Mouse (Mus musculus) thymus, adult 18-20 months (tissue): Measurements from ENCODE around the gene Blzf1.

Experiments used
- DNase-seq, 2 experiments: peaks; one replicate each; pipeline ENCODE4 v3.0.0; 2022; ENCODE audit warnings: mixed read lengths in 2 of 2

The Blzf1 gene

DNA sequence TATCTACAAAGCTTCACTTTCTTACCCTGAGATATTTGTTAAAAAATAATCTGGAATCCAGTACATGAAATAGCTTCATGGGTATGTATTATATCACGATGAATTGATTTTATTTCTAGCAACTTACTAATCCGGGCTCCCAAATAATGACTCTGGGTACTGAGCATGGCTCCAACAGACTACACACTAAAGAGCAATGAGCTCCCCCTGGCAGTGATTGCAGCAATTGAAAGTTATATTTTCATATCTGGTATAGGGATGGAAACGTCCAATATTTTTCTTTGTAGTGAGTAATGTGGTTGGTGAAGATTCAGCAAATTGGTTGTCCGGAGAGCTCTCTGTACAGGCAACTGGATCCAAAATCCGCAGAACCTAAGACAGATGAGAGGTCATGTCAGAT is 15.2 kb downstream of the Blzf1 start:
- DNase-seq, result no peak

DNA sequence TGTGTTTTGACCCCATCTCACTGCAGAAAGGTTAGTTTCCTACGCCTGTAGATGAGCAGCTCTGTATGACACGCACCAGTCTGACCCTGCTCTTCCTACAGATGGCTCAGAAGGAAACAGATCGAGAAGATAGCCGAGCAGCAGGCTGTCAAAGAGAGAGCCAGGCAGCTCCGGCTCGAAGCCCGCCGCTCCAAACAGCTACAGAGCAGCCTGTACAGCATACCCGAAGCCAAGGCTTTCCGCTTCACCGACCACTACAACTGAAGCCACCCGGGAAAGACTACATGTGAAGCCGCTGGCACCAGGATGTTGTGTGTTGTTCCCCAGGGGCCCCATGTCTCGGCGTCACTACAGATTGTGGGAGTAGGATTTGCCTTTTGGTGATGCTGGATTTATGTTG is 19.9 kb downstream of the Blzf1 start:
- no peak for DNase-seq

DNA sequence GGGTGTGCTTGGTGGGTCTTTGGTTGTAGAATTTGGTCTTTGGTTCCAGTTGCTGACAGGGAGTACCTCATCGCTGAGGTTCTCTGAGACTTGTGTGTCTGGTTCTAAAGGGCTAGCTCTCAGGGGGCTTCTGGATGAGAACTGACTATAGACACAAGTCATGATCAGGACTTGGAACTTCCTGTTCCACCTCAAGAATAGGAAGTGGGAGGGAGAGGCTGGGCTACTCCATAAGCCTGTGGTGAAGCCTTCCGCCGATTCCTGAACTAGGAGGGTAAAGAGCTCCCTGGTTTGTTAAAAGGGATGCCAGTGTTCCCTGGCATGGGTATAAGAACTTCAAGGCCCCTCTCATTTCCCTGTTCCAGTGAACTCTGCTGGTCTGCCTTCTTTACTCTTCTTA is 23.3 kb downstream of the Blzf1 start:
- no peak for DNase-seq

DNA sequence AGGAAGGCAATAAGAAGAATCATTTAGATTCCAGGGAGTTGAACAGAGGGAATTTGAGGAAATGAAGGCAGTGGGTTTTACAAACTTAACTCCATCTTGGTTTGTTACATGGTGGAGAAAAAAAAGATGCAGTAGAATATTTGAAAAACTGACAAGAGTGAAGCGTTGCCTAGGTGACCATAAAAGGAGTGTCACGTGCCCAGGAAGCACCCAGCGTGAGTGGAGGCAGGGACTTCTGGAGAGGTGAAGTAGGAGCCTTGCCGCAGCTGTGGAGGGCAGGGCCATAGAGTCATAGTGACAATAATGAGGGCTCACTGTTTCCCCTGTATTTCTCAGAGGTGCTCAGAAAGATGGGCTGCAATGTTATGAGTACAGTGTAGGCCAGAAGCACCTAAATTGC is 28.0 kb downstream of the Blzf1 start:
- peak; percentile 11 to 31 for DNase-seq

DNA sequence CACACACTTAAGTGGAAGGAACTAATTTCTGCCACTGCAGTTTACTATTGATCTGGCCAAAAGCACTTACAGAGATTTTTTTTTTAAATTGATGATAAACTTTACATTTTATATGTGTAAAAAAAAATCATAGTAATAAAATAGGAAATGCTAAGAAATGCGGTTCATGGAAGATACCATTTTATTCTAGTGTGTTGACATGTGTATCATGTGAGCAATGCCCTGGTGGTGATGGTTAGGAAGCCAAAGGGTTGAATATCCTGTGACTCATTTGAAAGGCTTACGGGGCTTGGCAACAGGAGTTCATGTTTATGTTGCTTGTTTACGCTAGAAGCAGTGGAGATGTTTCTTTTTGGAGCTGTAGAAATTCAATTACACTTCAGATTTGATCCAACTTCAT is 30.7 kb downstream of the Blzf1 start:
- no peak for DNase-seq

DNA sequence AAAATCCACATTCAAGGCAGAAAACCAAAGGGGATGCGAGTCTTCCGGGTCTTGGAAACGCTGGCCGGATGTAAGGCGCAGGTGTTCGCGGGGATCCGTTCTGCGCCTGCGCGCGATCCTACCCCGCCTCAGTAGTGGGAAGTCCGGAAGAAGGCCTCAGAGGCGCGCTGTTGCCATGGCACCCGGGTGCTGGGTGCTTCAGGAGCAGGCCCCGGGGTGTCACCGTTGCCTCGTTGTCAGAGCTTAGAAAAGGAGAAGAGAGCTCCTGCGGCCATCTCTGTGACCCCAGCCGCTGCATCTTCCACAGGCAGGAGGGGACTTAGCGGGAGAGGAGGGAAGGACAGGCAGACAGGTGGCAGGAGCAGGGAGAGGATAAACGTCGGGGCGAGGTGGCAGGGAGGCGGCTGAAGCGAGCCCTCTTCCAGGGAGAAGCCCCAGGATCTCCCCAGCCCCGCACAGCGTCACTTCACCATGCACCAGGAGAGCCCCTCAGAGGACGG is 31.8 kb downstream of the Blzf1 start, which contains the start of gene Ccdc181:
Gene Ccdc181 (plus strand): TSS at position 131 of the 500 bp plus-strand sequence.
- peak; percentile 97 to 98 for DNase-seq

DNA sequence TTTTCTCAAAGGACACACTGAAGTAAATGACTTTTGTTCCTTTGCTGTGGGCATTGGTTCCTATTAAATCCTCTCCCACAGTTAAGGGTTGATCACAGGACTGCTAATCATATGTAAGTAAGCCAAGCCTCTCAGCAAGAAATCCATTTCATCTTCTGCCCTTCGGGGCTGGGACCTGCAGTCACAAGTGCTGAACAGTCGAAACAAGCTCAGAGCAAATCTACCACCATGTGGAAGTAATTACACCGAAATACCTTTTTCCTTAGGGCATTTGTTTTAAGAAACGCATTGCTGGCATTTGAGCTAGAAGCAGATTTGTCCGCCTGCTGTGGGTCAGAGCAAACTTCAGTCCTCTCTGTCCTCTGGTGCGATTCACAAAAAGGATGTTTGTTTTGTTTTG is 33.6 kb downstream of the Blzf1 start:
- no peak for DNase-seq

DNA sequence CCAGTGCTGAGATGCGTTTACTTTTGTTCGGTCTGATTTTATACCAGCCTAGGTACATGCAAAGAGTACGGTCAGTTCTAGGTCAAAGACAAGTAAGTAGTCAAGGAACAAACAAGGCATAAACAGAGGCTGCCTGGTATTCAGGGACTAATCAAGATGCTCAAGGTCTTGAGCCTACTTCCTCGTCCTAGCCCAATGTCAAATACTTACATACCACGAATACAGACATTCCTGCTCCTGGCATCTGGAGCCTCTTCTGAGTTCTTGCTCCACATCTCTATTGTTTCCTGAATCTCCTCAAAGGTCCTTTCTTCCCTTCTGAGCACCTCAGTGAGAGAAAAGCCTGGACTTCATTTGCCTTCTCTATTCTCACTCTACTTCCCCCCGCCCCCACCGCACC is 36.3 kb downstream of the Blzf1 start:
- DNase-seq, result no peak

DNA sequence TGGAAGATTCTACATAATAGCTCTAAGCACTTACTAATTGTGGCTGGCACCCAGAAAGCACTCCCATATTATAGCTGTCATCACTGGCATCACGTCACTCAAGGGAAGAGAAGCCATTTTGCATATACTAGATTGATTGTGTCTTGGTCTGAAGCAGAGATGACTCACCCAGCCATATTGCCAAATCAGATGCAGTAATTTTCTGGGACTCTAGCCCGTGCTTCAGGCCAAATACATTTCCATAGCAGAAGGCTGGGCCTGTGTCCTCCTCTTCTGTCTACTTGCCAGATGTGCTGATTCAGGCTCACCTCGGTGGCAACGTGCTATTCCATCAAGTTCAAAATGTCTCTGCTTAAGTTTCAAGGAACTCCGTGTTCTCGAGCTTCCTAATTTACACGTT is 45.7 kb downstream of the Blzf1 start:
- DNase-seq, result no peak

DNA sequence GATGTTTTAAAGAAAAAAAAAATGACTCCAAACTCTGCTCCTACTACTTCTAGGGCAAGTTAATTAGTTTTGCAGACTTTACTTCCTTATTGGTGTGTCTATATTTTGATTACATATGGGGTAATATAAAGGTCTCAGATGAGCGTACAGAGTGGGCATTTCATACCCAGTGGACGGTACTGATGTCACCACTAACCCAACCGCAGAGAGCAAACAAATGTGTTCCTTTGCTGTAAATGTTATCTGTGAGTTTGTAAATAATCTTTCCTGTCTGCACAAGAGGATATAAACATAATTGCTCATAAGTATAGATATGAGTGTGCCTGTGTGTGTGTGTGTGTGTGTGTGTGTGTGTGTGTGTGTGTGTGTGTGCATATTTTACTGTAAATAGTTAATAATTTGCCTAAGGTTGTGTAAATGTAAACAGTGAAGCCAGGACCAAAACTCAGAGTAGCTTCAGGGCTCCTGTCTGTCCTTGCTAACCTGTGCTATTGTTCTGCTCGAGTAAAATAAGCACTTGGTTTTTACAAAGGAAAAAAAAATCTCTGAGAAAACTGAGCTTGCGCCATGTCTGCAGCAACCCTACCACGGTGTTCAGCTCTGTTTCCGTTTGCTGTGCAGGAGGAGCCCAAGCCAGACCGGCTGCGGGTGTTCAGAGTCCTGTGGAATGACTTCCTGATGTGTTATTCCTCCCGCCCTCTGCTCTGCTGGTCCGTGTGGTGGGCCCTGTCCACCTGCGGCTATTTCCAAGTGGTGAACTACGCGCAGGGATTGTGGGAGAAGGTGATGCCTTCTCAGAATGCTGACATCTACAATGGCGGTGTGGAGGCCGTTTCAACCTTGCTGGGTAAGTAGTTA is 46.9 kb downstream of the Blzf1 start:
- DNase-seq, result no peak

DNA sequence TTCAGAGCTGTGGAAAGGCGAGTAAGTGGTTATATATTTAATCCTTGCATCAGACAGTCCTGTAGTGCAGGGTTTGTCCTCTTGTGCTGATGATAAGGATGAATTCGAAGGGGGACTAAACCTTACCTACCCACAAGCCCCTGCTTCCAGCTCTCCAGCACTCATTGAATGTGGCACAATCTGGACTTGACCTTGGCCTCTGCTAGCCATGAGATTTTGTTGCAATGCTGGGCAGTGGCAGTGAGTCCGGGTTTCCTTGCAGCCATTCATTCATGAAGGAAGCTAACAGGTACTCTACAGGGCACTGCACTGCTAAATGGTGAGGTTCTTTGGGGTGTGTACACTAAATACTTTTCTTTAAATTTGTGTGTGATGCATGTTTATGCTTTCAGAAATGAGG is 52.5 kb downstream of the Blzf1 start:
- DNase-seq, result no peak

DNA sequence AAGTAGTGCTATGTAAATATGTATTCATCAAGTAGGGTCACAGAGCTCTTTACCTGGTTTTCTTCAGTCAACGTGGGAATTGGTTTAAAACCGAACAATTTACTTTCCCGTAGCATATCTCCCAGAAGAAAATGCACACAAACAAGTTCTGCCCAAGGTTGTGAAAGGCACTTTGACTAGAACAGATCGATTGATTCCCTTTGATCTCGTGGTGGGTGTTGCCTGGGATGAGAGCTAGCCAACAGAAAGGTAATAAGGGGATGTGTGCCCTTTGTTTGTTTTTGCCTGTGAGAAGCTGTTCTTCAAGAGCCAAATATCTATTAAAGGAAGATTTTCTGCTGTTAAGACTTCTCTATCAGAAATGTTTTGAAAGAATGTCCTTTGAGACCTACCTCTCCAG is 54.7 kb downstream of the Blzf1 start:
- DNase-seq, result no peak

DNA sequence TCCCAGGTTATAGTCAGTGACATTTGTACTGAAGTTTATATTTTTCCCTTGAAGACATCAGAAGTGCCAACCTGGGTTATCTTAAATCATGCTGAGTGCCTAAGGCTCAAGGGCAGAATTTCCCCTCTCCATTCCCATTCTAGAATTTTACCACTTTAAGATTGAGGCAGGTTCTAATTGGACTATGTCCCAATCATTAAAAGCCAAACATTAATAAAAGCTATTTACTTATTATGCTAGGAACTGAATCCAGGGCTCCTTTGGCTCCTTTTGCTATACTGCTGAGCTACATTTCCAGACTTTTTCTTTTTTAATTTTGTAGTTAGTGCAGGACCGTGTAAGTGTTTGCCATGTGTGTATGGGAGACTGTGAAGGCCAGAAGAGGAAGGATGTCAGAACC is 55.9 kb downstream of the Blzf1 start:
- DNase-seq, result no peak

DNA sequence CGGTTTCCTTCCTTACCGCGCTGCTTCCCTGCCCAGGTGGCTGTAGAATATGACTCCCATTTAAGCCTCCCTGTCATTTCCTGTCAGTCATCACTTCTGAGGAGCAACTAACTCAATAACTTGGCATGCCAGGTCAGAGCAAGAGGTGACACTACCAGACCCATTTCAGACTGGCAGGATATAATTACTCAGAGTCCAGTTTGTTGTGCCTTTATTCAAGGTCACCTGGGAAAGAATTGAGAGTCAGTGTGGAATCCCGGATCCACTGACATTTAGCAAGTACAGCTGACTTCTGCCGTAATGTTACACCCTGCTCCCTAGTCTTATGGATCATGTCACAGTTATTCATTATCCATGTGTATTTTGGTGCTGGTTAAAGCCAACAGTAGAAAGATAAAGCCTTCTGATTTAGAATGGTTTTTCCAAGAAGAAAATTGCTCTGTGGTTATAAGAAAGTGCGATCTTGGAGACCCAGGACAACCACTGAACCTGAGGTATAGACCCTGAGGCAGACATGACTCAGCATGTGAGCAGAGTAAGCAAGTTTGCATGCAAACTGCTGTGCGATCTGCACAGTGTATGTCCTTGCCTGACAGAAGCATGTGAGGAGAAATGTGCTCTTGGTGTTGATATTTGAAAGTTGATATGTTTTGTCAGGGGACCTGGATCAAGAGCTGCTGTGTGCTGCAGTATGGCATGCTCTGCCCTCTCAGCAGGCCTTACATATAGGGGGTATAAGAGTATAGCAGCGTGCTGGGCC is 56.7 kb downstream of the Blzf1 start:
- DNase-seq, result no peak

DNA sequence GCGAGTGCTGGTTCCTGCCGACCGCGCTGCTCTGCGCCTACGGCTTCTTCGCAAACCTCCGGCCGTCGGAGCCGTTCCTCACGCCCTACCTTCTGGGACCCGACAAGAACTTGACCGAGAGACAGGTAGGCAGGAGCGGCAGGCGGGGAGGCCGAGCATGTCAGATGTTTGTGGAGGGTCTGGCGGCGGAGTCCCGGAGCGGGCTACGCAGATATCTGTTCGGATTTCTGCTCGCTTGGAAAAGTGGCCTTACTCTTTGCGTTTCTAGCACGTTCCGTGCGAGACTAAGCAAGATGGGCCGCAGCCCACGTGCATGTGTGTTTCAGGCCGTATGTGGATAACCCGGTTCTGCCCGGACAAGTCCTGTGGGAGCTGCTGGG is 58.0 kb downstream of the Blzf1 start:
- DNase-seq, result no peak

DNA sequence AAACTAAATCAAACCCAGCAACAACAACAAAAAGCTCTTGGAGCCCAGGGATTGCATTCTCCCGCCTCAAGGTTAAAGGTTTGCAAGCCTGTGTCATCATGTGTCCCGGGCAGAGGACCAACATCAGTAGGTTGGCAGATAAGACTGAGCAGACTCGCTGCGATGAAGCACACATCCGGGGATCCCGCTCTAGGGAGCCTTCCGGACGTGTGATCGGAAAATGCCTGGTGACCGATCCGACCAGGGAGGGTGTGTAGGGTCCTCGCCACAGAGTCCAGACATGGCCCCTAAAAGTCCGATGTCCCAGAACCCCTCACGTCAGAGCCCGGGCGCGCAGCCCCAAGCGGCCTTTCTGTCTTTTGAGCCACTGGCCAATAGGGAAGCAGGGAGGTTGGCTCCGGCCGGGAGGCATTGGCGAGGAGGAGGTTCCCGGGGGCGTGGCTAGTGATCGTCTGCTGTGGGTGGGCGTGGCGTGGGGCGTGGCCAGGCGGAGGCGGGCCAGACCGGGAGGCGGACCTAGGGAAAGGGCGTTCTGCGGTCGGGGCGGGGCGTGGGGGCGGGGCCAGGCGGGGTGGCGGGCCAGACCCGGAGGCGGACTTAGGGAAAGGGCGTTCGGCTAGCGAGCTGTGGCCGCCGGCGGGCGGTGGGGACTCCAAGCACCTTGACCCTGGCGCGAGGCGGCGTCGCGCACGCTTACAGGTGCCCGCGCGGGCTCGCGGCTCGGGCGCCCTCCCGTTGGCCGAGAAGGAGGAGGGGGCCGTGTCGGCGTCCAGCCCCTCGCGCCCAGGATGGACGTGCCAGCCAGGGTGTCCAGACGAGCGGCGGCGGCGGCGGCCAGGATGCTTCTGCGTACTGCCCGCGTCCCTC is 58.6 kb downstream of the Blzf1 start, which contains the start of gene Slc19a2:
Gene Slc19a2 (plus strand): TSS at position 582 of the 867 bp plus-strand sequence.
- DNase-seq, result peak; percentile 92 to 93

DNA sequence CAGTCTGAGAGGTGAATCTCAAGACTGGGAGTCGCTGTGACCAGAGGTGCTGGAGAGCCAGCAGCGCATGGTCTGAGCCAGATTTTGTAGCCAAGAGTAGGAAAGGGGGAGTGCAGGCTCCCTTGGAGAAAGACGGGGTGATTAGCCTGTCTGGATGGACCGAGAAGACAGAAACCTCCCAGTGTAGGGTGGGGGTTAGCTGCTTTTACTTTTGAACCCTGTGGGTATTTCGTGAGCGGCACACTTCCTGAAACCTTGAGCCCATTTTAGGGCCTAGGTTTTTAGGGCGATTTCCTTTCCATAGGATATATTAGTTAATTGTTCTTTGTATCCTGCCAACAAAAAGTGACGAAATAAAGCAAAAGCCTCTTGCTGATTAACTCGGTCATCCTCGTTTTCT is 59.3 kb downstream of the Blzf1 start:
- DNase-seq, result no peak

DNA sequence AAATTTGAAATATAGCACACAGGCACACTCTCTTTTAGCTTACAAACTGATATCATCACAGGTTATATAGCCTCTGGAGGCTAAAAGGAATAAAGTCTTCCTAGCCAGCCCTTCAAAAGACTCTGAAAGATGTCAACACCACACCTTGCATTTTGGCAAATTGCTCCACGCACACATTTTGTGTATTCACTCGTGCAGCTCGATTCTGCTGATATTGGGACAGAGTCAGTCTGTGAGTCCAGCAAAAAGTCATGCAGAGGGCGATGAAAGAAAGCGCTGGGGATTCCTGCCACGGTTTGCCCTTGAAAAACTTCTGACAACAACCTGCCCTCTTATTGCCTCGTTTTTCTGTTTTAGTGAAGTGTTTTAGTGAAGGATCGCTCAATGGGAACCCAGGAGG is 59.8 kb downstream of the Blzf1 start:
- DNase-seq, result no peak

DNA sequence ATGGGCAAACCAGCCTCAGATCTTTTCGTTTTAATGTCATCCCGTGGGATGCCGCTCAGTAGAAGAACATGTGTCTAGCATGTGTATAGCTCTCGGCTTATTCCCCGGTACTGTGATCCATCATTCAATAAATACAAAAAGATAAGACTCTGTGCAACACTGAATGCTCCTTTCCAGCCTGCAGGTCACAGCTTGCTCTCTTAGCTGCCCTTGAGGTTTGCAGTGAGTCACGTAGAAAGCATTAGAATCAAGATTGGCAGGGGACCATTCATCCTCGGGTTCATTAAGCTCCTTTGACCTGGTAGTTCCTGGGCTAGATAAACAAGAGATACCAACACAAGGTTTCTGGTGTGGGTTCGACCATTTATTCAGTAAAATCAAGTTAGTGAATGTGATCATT is 64.5 kb downstream of the Blzf1 start:
- no peak for DNase-seq

DNA sequence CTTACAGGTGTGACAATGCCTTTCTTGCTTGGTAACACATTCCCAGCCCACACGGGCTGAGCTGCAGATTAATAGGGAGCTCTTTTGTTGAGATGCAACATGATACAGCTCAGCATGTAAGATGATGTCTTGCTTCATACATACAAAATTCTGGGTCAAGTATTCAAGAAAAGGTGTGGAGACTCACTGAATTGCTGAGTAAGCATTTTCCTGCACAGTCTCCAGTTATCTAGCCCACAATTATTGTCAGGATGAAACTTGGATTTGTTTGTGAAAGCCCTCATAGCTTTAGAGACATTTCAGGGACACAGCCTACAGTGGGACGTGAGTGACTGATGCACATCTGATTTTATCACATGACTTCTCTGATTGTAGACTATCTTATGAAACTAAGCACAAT is 65.8 kb downstream of the Blzf1 start:
- DNase-seq, result no peak
